Mouse (Mus musculus) layer of hippocampus, adult 18-20 months (tissue): ENCODE measurements around the gene Syngr3. TPM values are rescaled to one million over a fixed set of nuclear protein-coding genes. Genes with fewer than 3 reads are reported as not detected.

Experiments used
- DNase-seq, 2 experiments: peaks; one replicate each; pipeline ENCODE4 v3.0.0; 2022; ENCODE audit warnings: low spot score in 2 of 2
- total RNA-seq, 2 experiments: library from RNA; stranded (reverse); gene quantifications; 2 replicates each; pipeline ENCODE4 v1.2.3; 2021

Syngr3 gene
- total RNA-seq, 2 experiments from 2014 or later, result 159 to 169 TPM

GRCm38 (mm10) chr17:24646381-24646780 lies 43.4 kb downstream of the Syngr3 start:
- DNase-seq, result no peak

GRCm38 (mm10) chr17:24645916-24646315 lies 43.8 kb downstream of the Syngr3 start:
- DNase-seq, result no peak

- no peak for DNase-seq
These were observed 44.7 kb downstream of the Syngr3 start for GRCm38 (mm10) chr17:24644875-24645721.

GRCm38 (mm10) chr17:24644030-24644715 lies 45.6 kb downstream of the Syngr3 start:
- DNase-seq, result no peak

- DNase-seq, result no peak
These were observed 46.9 kb downstream of the Syngr3 start for GRCm38 (mm10) chr17:24642791-24643343.

GRCm38 (mm10) chr17:24641944-24642343 lies 47.8 kb downstream of the Syngr3 start:
- DNase-seq, result no peak

- DNase-seq, result no peak
These were observed 49.2 kb downstream of the Syngr3 start for GRCm38 (mm10) chr17:24640581-24640980.

- DNase-seq, result no peak
These were observed 49.6 kb downstream of the Syngr3 start for GRCm38 (mm10) chr17:24640119-24640518.

- no peak for DNase-seq
These were observed 50.2 kb downstream of the Syngr3 start for GRCm38 (mm10) chr17:24639571-24639988.

GRCm38 (mm10) chr17:24638840-24639239 lies 50.9 kb downstream of the Syngr3 start:
- no peak for DNase-seq

GRCm38 (mm10) chr17:24638214-24638613 lies 51.5 kb downstream of the Syngr3 start:
- DNase-seq, result no peak

GRCm38 (mm10) chr17:24636781-24637481 lies 52.8 kb downstream of the Syngr3 start:
- DNase-seq, result no peak

GRCm38 (mm10) chr17:24635694-24636093 lies 54.1 kb downstream of the Syngr3 start:
- no peak for DNase-seq

Other genes with a start within 250 kb of the Syngr3 start
- 10 to 100 TPM in 1 of 2 experiments, 1 to 10 TPM in 1; 9.6 to 11.4 TPM for gene Dnase1l2, start 246.8 kb downstream of the Syngr3 start, total RNA-seq
- gene E4f1, start 219.6 kb downstream of the Syngr3 start, total RNA-seq, result 10 to 100 TPM; 32.3 to 37.9 TPM
- 10 to 100 TPM; 61.6 to 64.6 TPM for gene Pgp, start 219.6 kb downstream of the Syngr3 start, total RNA-seq
- 1 to 10 TPM; 2.0 to 2.8 TPM for gene Bricd5, start 216.1 kb downstream of the Syngr3 start, total RNA-seq
- gene Mlst8, start 210.9 kb downstream of the Syngr3 start, total RNA-seq, result 10 to 100 TPM; 42.5 to 42.9 TPM
- gene Caskin1, start 201.4 kb downstream of the Syngr3 start, total RNA-seq, result 100 to 1,000 TPM; 153 to 157 TPM
- 10 to 100 TPM; 79.3 to 84.6 TPM for gene Traf7, start 162.0 kb downstream of the Syngr3 start, total RNA-seq
- gene Rab26, start 155.7 kb downstream of the Syngr3 start, total RNA-seq, result 10 to 100 TPM; 69.7 to 75.6 TPM
- gene Pkd1, start 140.1 kb downstream of the Syngr3 start, total RNA-seq, result 10 to 100 TPM; 78.8 to 80.0 TPM
- gene Tsc2, start 57.3 kb downstream of the Syngr3 start, total RNA-seq, result 100 to 1,000 TPM; 182 to 189 TPM
- 1 to 10 TPM; 4.9 to 6.1 TPM for gene Nthl1, start 57.3 kb downstream of the Syngr3 start, total RNA-seq
- 10 to 100 TPM; 39.7 to 41.0 TPM for gene Slc9a3r2, start 39.6 kb downstream of the Syngr3 start, total RNA-seq
- gene Npw, start 31.5 kb downstream of the Syngr3 start, total RNA-seq, result 1 to 10 TPM; 1.3 to 2.0 TPM
- gene Zfp598, start 20.3 kb downstream of the Syngr3 start, total RNA-seq, result 10 to 100 TPM; 39.6 to 42.8 TPM
- 10 to 100 TPM; 18.8 to 23.1 TPM for gene Gfer, start 6.2 kb upstream of the Syngr3 start, total RNA-seq
- gene Noxo1, start 6.3 kb upstream of the Syngr3 start, total RNA-seq, result 1 to 10 TPM; 3.2 to 3.7 TPM
- 10 to 100 TPM; 31.7 to 32.5 TPM for gene Tbl3, start 17.7 kb upstream of the Syngr3 start, total RNA-seq
- under 1 TPM in 1 of 2 experiments, not detected in 1; 0.27 TPM for gene Rnf151, start 28.1 kb upstream of the Syngr3 start, total RNA-seq
- 100 to 1,000 TPM; 318 to 320 TPM for gene Rps2, start 28.2 kb upstream of the Syngr3 start, total RNA-seq
- gene Ndufb10, start 34.5 kb upstream of the Syngr3 start, total RNA-seq, result 100 to 1,000 TPM; 226 to 238 TPM
- under 1 TPM; 0.27 to 0.43 TPM for gene Rpl3l, start 37.9 kb upstream of the Syngr3 start, total RNA-seq
- gene Msrb1, start 46.7 kb upstream of the Syngr3 start, total RNA-seq, result 10 to 100 TPM; 41.3 to 45.5 TPM
- under 1 TPM; 0.35 to 0.38 TPM for gene Hs3st6, start 63.0 kb upstream of the Syngr3 start, total RNA-seq
- gene Meiob, start 114.3 kb upstream of the Syngr3 start, total RNA-seq, result not detected
- 100 to 1,000 TPM; 129 TPM for gene Hagh, start 150.2 kb upstream of the Syngr3 start, total RNA-seq
- gene Fahd1, start 160.4 kb upstream of the Syngr3 start, total RNA-seq, result 10 to 100 TPM; 21.4 to 21.7 TPM
- gene Igfals, start 176.0 kb upstream of the Syngr3 start, total RNA-seq, result not detected
- gene Nubp2, start 196.4 kb upstream of the Syngr3 start, total RNA-seq, result 10 to 100 TPM; 32.3 to 33.5 TPM
- 10 to 100 TPM; 47.5 to 48.3 TPM for gene Spsb3, start 196.7 kb upstream of the Syngr3 start, total RNA-seq
- gene Eme2, start 205.1 kb upstream of the Syngr3 start, total RNA-seq, result 10 to 100 TPM; 52.0 to 53.1 TPM
- 10 to 100 TPM; 75.4 to 78.6 TPM for gene Mrps34, start 205.2 kb upstream of the Syngr3 start, total RNA-seq
- gene Nme3, start 206.5 kb upstream of the Syngr3 start, total RNA-seq, result 10 to 100 TPM; 60.7 to 61.2 TPM
- gene Mapk8ip3, start 247.0 kb upstream of the Syngr3 start, total RNA-seq, result 100 to 1,000 TPM; 388 to 404 TPM